Comparison of ENCODE assay signal across 8 mouse cellular contexts in genomic region chr13:70637662-70638291, GRCm38 (mm10). TPM values are rescaled to one million over a fixed set of nuclear protein-coding genes. Genes with fewer than 3 reads are reported as not detected.
DNase-seq lines count a peak whose midpoint lies in the region; ATAC-seq and TF ChIP-seq lines count a peak whose summit lies in the region.

No protein-coding gene starts in this region.

- peak overlapping the region; percentile 97 for H3K27ac ChIP-seq in gastrocnemius, adult 2 months

- DNase-seq in ZHBTc4 (ENCODE audit: low read depth, low spot score), result peak; percentile 97
- peak; percentile 94 for DNase-seq in gastrocnemius, adult 2 months
- peak; percentile 90 for DNase-seq in hindlimb bud, embryonic 11.5 days (ENCODE audit: extremely low spot score, low read depth, low spot score)
- peak; percentile 95 to 98 for DNase-seq in left cerebral cortex, adult 8-10 months (ENCODE audit: low spot score in 2 of 2)
- peak; percentile 97 to 98 for DNase-seq in right cerebral cortex, postnatal 10 days (ENCODE audit: low spot score in 2 of 2)
- DNase-seq in urinary bladder, postnatal 25 days (ENCODE audit: low spot score), result peak; percentile 86

- H3K4me1 ChIP-seq in megakaryocyte, embryonic 14.5 days, result peaks cover 67% of the 10 kb centered on the region

- no peaks in the 10 kb centered on the region for H3K27me3 ChIP-seq in megakaryocyte, embryonic 14.5 days (replicated peaks)

- peaks cover 2% of the 10 kb centered on the region for H3K36me3 ChIP-seq in megakaryocyte, embryonic 14.5 days (replicated peaks; ENCODE audit: low read length)

- peak; percentile 94 for ATAC-seq in common myeloid progenitor, adult 5-6 weeks (replicated peaks; ENCODE audit: low read depth, poor library complexity, severe bottlenecking)

- intact Hi-C loops in gastrocnemius, adult 2 months (cut with DNase I), result loop anchor here (2.0 to 5.0 kb wide), 2 partner anchors 27 to 45 kb away; no protein-coding TSS in a partner anchor

- H3K4me3 ChIP-seq in gastrocnemius, adult 2 months, result peak overlapping the region; percentile 93
- H3K4me3 ChIP-seq in megakaryocyte, embryonic 14.5 days (replicated peaks), result peak overlapping the region; percentile 98

- TF ChIP-seq CTCF in gastrocnemius, adult 2 months (IDR thresholded peaks at IDR 0.05), result peak; percentile 70

- H3K9me3 ChIP-seq in megakaryocyte, embryonic 14.5 days, result no peaks in the 10 kb centered on the region

RNA-seq across cellular contexts. Expression of gene Ice1, which starts 0.3 kb away (rescaled TPM):
- total RNA-seq in common myeloid progenitor, adult 5-6 weeks (2017), result 32.3 and 36.6 TPM in 2 replicates
- 10 to 100 TPM; 17.1 to 22.8 TPM for total RNA-seq in gastrocnemius, adult 2 months (2021)
- total RNA-seq in left cerebral cortex, adult 8-10 months (2022), result 10 to 100 TPM; 65.6 to 70.7 (median 68.6) TPM
- 0.35 and 3.1 TPM in 2 replicates for polyA plus RNA-seq in megakaryocyte, embryonic 14.5 days (2012; ENCODE audit: insufficient read depth, low replicate concordance)

Comparison
In these comparisons a context has a peak if more than half of its experiments do, and no peak if none do; other contexts are left out.
1. Peak in every context shown above with its lines: DNase-seq, ATAC-seq, H3K4me3 ChIP-seq and H3K27ac ChIP-seq.